Mouse (Mus musculus) urinary bladder, postnatal 4 days (tissue): ENCODE measurements around the gene Zfp651.

Source experiments
- DNase-seq, 2 experiments: peaks; one replicate each; pipeline ENCODE4 v3.0.0; 2021 to 2022; ENCODE audit warnings: low spot score in 2 of 2

Zfp651 gene

GRCm38 (mm10) chr9:121762248-121762647 lies 3.1 kb downstream of the Zfp651 start:
- peak in 1 of 2 experiments; percentile 21 for DNase-seq

GRCm38 (mm10) chr9:121762761-121763160 lies 3.6 kb downstream of the Zfp651 start:
- DNase-seq, result peak; percentile 18 to 57

- DNase-seq, result peak in 1 of 2 experiments; percentile 37
Observed at GRCm38 (mm10) chr9:121763716-121764115, 4.6 kb downstream of the Zfp651 start.

GRCm38 (mm10) chr9:121765166-121765855 lies 6.2 kb downstream of the Zfp651 start:
- peak in 1 of 2 experiments; percentile 17 for DNase-seq

GRCm38 (mm10) chr9:121772412-121772811 lies 13.3 kb downstream of the Zfp651 start:
- DNase-seq, result no peak

GRCm38 (mm10) chr9:121775951-121776350 lies 16.8 kb downstream of the Zfp651 start:
- DNase-seq, result no peak

GRCm38 (mm10) chr9:121776511-121776910 lies 17.4 kb downstream of the Zfp651 start:
- no peak for DNase-seq

- DNase-seq, result no peak
Observed at GRCm38 (mm10) chr9:121777484-121778065, 18.4 kb downstream of the Zfp651 start, which contains the start of gene Klhl40. Klhl40 (plus strand) TSS chr9:121777607.

GRCm38 (mm10) chr9:121778066-121778624 lies 19.0 kb downstream of the Zfp651 start:
- DNase-seq, result no peak

GRCm38 (mm10) chr9:121784801-121785200 lies 25.7 kb downstream of the Zfp651 start:
- DNase-seq, result no peak

- no peak for DNase-seq
Observed at GRCm38 (mm10) chr9:121785261-121785660, 26.1 kb downstream of the Zfp651 start.

GRCm38 (mm10) chr9:121786359-121786758 lies 27.2 kb downstream of the Zfp651 start:
- DNase-seq, result no peak

- peak; percentile 59 to 80 for DNase-seq
Observed at GRCm38 (mm10) chr9:121791206-121791605, 32.1 kb downstream of the Zfp651 start.

- DNase-seq, result no peak
Observed at GRCm38 (mm10) chr9:121791757-121792521, 32.8 kb downstream of the Zfp651 start, which contains the start of gene Hhatl. Hhatl (minus strand) TSS chr9:121792507.

- DNase-seq, result no peak
Observed at GRCm38 (mm10) chr9:121794972-121795539, 35.9 kb downstream of the Zfp651 start.

GRCm38 (mm10) chr9:121797722-121798121 lies 38.6 kb downstream of the Zfp651 start:
- DNase-seq, result no peak

GRCm38 (mm10) chr9:121798887-121799520 lies 39.9 kb downstream of the Zfp651 start:
- DNase-seq, result no peak

- no peak for DNase-seq
Observed at GRCm38 (mm10) chr9:121802747-121803146, 43.6 kb downstream of the Zfp651 start.

- no peak for DNase-seq
Observed at GRCm38 (mm10) chr9:121807546-121807945, 48.4 kb downstream of the Zfp651 start.

GRCm38 (mm10) chr9:121807947-121808346 lies 48.8 kb downstream of the Zfp651 start:
- DNase-seq, result no peak

GRCm38 (mm10) chr9:121808511-121808910 lies 49.4 kb downstream of the Zfp651 start:
- no peak for DNase-seq
